Mouse (Mus musculus) stomach, postnatal 0 days (tissue): ENCODE results near the gene Foxc2.

Experiments
- CTCF ChIP-seq: IDR thresholded peaks from 2 replicates; pipeline ENCODE4 v1.5.1; 2016; ENCODE audit warnings: antibody characterized with exemption, low read depth, mild to moderate bottlenecking, moderate library complexity
- EP300 ChIP-seq: optimal IDR thresholded peaks from 2 replicates; pipeline ENCODE3; 2016; ENCODE audit warnings: antibody characterized with exemption

GRCm38 (mm10) chr8:121162906-121163695 is 47.1 kb downstream of the Foxc2 start:
- TF ChIP-seq CTCF (no peak), EP300 (no peak)
